Mouse (Mus musculus): ENCODE results near the gene Zic2. TPM values are rescaled to one million over a fixed set of nuclear protein-coding genes. Genes with fewer than 3 reads are reported as not detected.

Zic2 gene
- polyA plus RNA-seq, 1 experiment from 2014 or later: not detected

- no peak overlapping the region for H3K9ac ChIP-seq (ENCODE audit: low read depth, low read length)
- under 1% methylated on average over 22 of the region's 22 CpGs for WGBS
Measured at GRCm38 (mm10) chr14:122478574-122479011, 3.4 kb downstream of the Zic2 start.

GRCm38 (mm10) chr14:122479461-122480109, 4.3 kb downstream of the Zic2 start:
- no peak overlapping the region for H3K9ac ChIP-seq (ENCODE audit: low read depth, low read length)
- no peak overlapping the region for H3K4me3 ChIP-seq (ENCODE audit: low read length)
- no peaks in the 10 kb centered on the region for H3K9me3 ChIP-seq (ENCODE audit: control insufficient read depth, low read length)
- no peaks in the 10 kb centered on the region for H3K36me3 ChIP-seq (ENCODE audit: control insufficient read depth, insufficient read depth, low read length)
- H3K27me3 ChIP-seq (ENCODE audit: control insufficient read depth, insufficient read depth, low read length): peaks cover 96% of the 10 kb centered on the region
- H3K27ac ChIP-seq (ENCODE audit: low read depth, low read length): no peak overlapping the region
- 16% methylated on average over 17 of the region's 17 CpGs for WGBS
- peaks cover 11% of the 10 kb centered on the region; the same call in 1 of the 2 replicates for H3K4me1 ChIP-seq (ENCODE audit: control insufficient read depth, insufficient read depth, low read length)
- ATAC-seq (ENCODE audit: low FRiP score, low TSS enrichment): no peak
- no peak overlapping the region for H3K4me2 ChIP-seq (replicated peaks; ENCODE audit: low read depth, low read length)

More at GRCm38 (mm10) chr14:122478574-122479011, 3.4 kb downstream of the Zic2 start:
- no peaks in the 10 kb centered on the region for H3K36me3 ChIP-seq (ENCODE audit: control insufficient read depth, insufficient read depth, low read length)
- H3K4me3 ChIP-seq (ENCODE audit: low read length): no peak overlapping the region
- no peak for ATAC-seq (ENCODE audit: low FRiP score, low TSS enrichment)
- H3K27ac ChIP-seq (ENCODE audit: low read depth, low read length): no peak overlapping the region
- no peak overlapping the region for H3K4me2 ChIP-seq (replicated peaks; ENCODE audit: low read depth, low read length)
- H3K4me1 ChIP-seq (ENCODE audit: control insufficient read depth, insufficient read depth, low read length): peaks cover 11% of the 10 kb centered on the region; the same call in 1 of the 2 replicates
- H3K9me3 ChIP-seq (ENCODE audit: control insufficient read depth, low read length): no peaks in the 10 kb centered on the region
- peaks cover 96% of the 10 kb centered on the region for H3K27me3 ChIP-seq (ENCODE audit: control insufficient read depth, insufficient read depth, low read length)

GRCm38 (mm10) chr14:122480355-122480754, 5.1 kb downstream of the Zic2 start:
- WGBS: 2% methylated on average over 2 of the region's 2 CpGs
- H3K27ac ChIP-seq (ENCODE audit: low read depth, low read length): no peak overlapping the region
- no peak overlapping the region for H3K4me3 ChIP-seq (ENCODE audit: low read length)
- 0 out of 2 replicates have a peak, but pooled peaks cover 5% of the 10 kb centered on the region for H3K4me1 ChIP-seq (ENCODE audit: control insufficient read depth, insufficient read depth, low read length)
- H3K9me3 ChIP-seq (ENCODE audit: control insufficient read depth, low read length): no peaks in the 10 kb centered on the region
- no peak overlapping the region for H3K9ac ChIP-seq (ENCODE audit: low read depth, low read length)
- ATAC-seq (ENCODE audit: low FRiP score, low TSS enrichment): no peak
- H3K4me2 ChIP-seq (replicated peaks; ENCODE audit: low read depth, low read length): no peak overlapping the region
- peaks cover 96% of the 10 kb centered on the region for H3K27me3 ChIP-seq (ENCODE audit: control insufficient read depth, insufficient read depth, low read length)
- no peaks in the 10 kb centered on the region for H3K36me3 ChIP-seq (ENCODE audit: control insufficient read depth, insufficient read depth, low read length)

- H3K4me2 ChIP-seq (replicated peaks; ENCODE audit: low read depth, low read length): no peak overlapping the region
- no peak overlapping the region for H3K27ac ChIP-seq (ENCODE audit: low read depth, low read length)
- H3K9ac ChIP-seq (ENCODE audit: low read depth, low read length): no peak overlapping the region
- 2% methylated on average over 15 of the region's 15 CpGs for WGBS
- no peaks in the 10 kb centered on the region for H3K9me3 ChIP-seq (ENCODE audit: control insufficient read depth, low read length)
- no peak overlapping the region for H3K4me3 ChIP-seq (ENCODE audit: low read length)
- no peaks in the 10 kb centered on the region for H3K36me3 ChIP-seq (ENCODE audit: control insufficient read depth, insufficient read depth, low read length)
- H3K27me3 ChIP-seq (ENCODE audit: control insufficient read depth, insufficient read depth, low read length): peaks cover 96% of the 10 kb centered on the region
- H3K4me1 ChIP-seq (ENCODE audit: control insufficient read depth, insufficient read depth, low read length): no peaks in the 10 kb centered on the region
- no peak for ATAC-seq (ENCODE audit: low FRiP score, low TSS enrichment)
Measured at GRCm38 (mm10) chr14:122481181-122481580, 5.9 kb downstream of the Zic2 start.

- no peak overlapping the region for H3K4me3 ChIP-seq (ENCODE audit: low read length)
- H3K4me2 ChIP-seq (replicated peaks; ENCODE audit: low read depth, low read length): no peak overlapping the region
- H3K27me3 ChIP-seq (ENCODE audit: control insufficient read depth, insufficient read depth, low read length): peaks cover 96% of the 10 kb centered on the region
- H3K36me3 ChIP-seq (ENCODE audit: control insufficient read depth, insufficient read depth, low read length): no peaks in the 10 kb centered on the region
- ATAC-seq (ENCODE audit: low FRiP score, low TSS enrichment): no peak
- WGBS: 2% methylated on average over 38 of the region's 38 CpGs
- H3K9ac ChIP-seq (ENCODE audit: low read depth, low read length): no peak overlapping the region
- no peaks in the 10 kb centered on the region for H3K4me1 ChIP-seq (ENCODE audit: control insufficient read depth, insufficient read depth, low read length)
- H3K9me3 ChIP-seq (ENCODE audit: control insufficient read depth, low read length): no peaks in the 10 kb centered on the region
- no peak overlapping the region for H3K27ac ChIP-seq (ENCODE audit: low read depth, low read length)
Measured at GRCm38 (mm10) chr14:122482081-122483023, 7.1 kb downstream of the Zic2 start.

- Histone ChIP-seq H3K4me3 (ENCODE audit: low read length) (no peak overlapping the region), H3K9ac (ENCODE audit: low read depth, low read length) (no peak overlapping the region), H3K27me3 (ENCODE audit: control insufficient read depth, insufficient read depth, low read length) (peaks cover 95% of the 10 kb centered on the region), H3K27ac (ENCODE audit: low read depth, low read length) (no peak overlapping the region), H3K4me1 (ENCODE audit: control insufficient read depth, insufficient read depth, low read length) (no peaks in the 10 kb centered on the region), H3K9me3 (ENCODE audit: control insufficient read depth, low read length) (no peaks in the 10 kb centered on the region), H3K36me3 (ENCODE audit: control insufficient read depth, insufficient read depth, low read length) (no peaks in the 10 kb centered on the region), H3K4me2 (replicated peaks; ENCODE audit: low read depth, low read length) (no peak overlapping the region)
- WGBS: 2% methylated on average over 5 of the region's 5 CpGs
- no peak for ATAC-seq (ENCODE audit: low FRiP score, low TSS enrichment)
Measured at GRCm38 (mm10) chr14:122483024-122483385, 7.8 kb downstream of the Zic2 start.

GRCm38 (mm10) chr14:122483556-122484421, 8.6 kb downstream of the Zic2 start:
- H3K4me3 ChIP-seq (ENCODE audit: low read length): no peak overlapping the region
- no peaks in the 10 kb centered on the region for H3K9me3 ChIP-seq (ENCODE audit: control insufficient read depth, low read length)
- no peak overlapping the region for H3K27ac ChIP-seq (ENCODE audit: low read depth, low read length)
- no peaks in the 10 kb centered on the region for H3K36me3 ChIP-seq (ENCODE audit: control insufficient read depth, insufficient read depth, low read length)
- peak; percentile 25; the same call in 1 of the 2 replicates for ATAC-seq (ENCODE audit: low FRiP score, low TSS enrichment)
- 3% methylated on average over 18 of the region's 18 CpGs for WGBS
- no peak overlapping the region for H3K9ac ChIP-seq (ENCODE audit: low read depth, low read length)
- no peaks in the 10 kb centered on the region for H3K4me1 ChIP-seq (ENCODE audit: control insufficient read depth, insufficient read depth, low read length)
- H3K4me2 ChIP-seq (replicated peaks; ENCODE audit: low read depth, low read length): no peak overlapping the region
- H3K27me3 ChIP-seq (ENCODE audit: control insufficient read depth, insufficient read depth, low read length): peaks cover 89% of the 10 kb centered on the region

- 9% methylated on average over 4 of the region's 4 CpGs for WGBS
- Histone ChIP-seq H3K36me3 (ENCODE audit: control insufficient read depth, insufficient read depth, low read length) (no peaks in the 10 kb centered on the region), H3K9me3 (ENCODE audit: control insufficient read depth, low read length) (no peaks in the 10 kb centered on the region), H3K4me1 (ENCODE audit: control insufficient read depth, insufficient read depth, low read length) (no peaks in the 10 kb centered on the region), H3K27ac (ENCODE audit: low read depth, low read length) (no peak overlapping the region), H3K4me3 (ENCODE audit: low read length) (no peak overlapping the region), H3K4me2 (replicated peaks; ENCODE audit: low read depth, low read length) (no peak overlapping the region), H3K27me3 (ENCODE audit: control insufficient read depth, insufficient read depth, low read length) (peaks cover 90% of the 10 kb centered on the region), H3K9ac (ENCODE audit: low read depth, low read length) (no peak overlapping the region)
- ATAC-seq (ENCODE audit: low FRiP score, low TSS enrichment): 0 out of 2 replicates have a peak, but pooled peaks have one; percentile 13
Measured at GRCm38 (mm10) chr14:122484458-122484843, 9.2 kb downstream of the Zic2 start.

All from kidney, embryonic 14.5 days (tissue).